Mouse (Mus musculus) embryo, embryonic 10 days (tissue): ENCODE measurements at regions not wholly inside any gene's neighbourhood (a gene's known extent, or its start where the extent isn't known, plus 50 kb on each side); places are given as distances from the start of the nearest gene placed in this dataset.
A peak's percentile ranks its signal among the peaks of the same experiment; 100 is the strongest.

Experiments used
- DNase-seq: peaks from one replicate; pipeline ENCODE4 v3.0.0-alpha.2; 2015; ENCODE audit warnings: low spot score

GRCm38 (mm10) chr6:82860485-82860884, 79.1 kb downstream of the Sema4f start:
- DNase-seq = no peak

DNA sequence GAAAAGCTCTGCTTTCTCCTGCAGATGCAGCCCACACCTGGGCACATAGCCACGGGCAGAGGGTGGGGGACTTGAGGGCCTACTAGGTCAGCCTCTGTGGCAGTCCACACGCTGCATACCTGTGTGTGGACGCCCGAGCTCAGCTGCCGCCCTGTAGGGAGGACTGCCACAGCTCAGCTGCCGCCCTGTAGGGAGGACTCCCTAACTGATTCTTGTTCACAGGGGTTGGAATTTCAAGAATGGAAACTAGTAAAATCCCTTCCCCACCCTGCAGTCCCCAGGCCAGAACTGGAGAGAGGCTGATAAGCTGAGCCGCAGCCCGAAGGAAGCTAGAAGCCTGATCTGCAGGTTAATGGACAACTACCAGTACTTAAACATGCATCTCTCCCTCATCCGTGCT, 82.0 kb upstream of the Hk2 start:
- DNase-seq = no peak

GRCm38 (mm10) chr6:82855401-82855800, 81.1 kb upstream of the Hk2 start:
- no peak for DNase-seq

- DNase-seq = no peak
These were observed 80.5 kb upstream of the Hk2 start for GRCm38 (mm10) chr6:82854780-82855179.

- DNase-seq = no peak
These were observed 80.1 kb upstream of the Hk2 start for GRCm38 (mm10) chr6:82854338-82854737.

DNA sequence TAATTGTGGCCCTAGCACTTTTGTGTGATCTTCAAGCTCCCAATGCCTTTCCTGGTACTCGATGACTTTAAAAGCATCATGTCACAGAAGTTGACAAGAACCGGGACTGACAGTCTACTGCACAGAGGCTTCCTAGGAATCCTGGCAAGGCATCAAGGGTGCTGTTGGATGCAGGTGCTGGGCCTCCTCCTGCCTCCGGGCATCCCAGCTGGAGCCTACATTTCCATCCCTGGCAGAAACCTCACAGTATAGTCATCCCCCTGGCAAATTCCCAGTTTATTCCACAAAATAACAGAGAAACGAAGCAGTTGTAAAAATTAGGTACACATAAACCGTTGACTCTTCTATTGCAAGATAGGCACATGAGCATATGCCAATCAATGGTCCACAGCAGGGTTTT, 78.8 kb upstream of the Hk2 start:
- no peak for DNase-seq

DNA sequence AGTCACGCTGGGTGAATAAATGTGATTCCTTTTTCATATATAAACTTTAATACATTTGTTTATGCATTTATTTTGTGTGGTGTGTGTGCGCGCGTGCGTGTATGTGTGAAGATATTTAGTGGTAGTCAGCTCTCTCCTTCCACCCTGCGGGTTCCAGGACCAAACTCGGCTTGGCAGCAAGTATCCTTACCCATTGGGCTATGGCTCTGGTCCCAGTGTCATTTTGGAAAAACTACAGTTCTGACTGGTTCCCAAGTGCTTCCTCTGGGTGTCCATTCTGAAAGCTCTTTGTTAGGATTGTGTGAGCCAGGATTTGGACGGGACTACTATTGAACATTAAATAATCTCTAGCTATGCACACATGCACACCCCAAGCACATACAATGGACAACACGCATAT, 76.3 kb upstream of the Hk2 start:
- no peak for DNase-seq

DNA sequence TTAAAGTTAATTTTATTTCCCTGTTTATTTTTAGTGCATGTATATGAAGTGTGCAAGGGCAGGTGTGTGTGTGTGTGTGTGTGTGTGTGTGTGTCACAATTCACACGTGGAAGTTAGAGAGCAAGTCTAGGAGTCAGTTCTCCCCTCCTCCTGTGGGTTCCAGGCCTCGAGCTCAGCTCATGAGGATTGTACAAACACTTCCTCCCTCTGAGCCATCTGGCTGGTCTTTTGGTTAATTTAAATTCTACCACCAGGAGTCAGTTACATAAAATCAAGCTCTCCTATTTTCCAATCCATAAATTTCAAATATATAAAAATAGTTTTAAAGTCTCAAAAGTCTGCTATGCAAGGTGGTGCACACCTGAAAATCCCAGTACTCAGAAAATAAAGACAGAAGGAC, 73.3 kb upstream of the Hk2 start:
- DNase-seq = no peak

DNA sequence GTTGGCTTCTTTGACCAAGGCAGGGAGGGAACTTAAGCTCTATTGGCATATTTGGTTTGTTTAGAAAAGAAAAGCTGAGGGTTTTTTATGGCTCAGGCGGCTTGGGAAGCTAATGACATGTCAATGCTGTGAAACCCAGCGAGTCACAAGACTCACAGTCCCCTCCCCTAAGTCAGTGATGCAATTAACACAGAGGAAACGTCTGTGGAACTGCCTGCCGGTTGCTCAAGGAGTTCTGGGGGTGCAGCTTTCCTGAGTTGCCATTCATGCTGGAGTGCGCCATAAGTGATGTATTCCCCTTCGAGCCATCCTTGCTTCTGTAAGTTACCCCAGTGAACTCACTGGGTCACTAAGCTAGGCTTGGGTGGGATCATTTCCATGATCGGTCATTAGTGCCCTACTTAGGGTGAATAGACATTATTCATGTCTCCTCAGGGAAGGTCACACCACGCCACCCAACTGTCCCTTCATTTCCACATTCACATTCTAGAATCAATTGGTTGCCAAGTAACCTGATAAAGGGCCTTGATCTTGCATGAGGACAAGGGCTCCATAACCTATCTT, 72.4 kb upstream of the Hk2 start:
- no peak for DNase-seq

- peak; percentile 35 for DNase-seq
These were observed 70.2 kb upstream of the Hk2 start for GRCm38 (mm10) chr6:82844432-82844831.

DNA sequence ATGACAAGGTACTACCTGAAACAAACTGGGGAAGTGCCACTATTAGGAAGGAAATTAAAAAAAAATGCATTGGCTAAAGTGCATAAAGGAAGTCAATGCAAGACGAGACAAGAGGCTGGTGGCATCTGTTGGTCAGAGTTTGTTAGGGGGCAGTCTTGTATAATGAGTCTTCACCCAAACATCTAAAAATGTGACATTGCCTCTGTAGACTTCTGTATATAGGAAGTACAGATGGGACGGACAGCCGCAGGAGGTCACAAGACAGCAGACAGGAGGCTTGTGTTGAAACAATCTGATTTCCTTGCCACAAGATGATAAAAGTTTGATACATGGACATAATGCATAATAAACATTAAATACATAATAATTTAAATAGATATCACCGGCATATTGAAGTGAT, 69.6 kb upstream of the Hk2 start:
- no peak for DNase-seq

- DNase-seq = no peak
These were observed 63.0 kb upstream of the Hk2 start for GRCm38 (mm10) chr6:82837246-82837645.

- DNase-seq = no peak
These were observed 61.2 kb upstream of the Hk2 start for GRCm38 (mm10) chr6:82835222-82836064.

DNA sequence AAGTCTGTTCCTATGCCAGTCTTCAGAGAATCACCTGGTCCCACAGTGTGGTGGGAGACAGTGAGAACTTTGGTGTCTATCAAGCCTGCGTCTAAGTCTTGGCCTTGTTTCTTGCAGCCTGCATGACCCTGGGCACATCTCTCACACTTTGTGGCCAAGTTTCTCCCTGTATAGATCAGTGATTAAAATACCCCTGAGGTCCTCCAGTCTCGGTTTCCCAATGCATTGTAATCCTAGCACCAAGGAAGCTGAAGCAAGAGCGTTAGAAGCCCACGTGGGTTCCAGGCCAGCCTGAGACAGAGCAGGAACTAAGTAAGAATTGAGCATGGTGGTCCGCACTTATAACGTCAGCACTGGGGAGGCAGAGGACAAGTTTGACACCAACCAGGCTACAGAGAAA, 59.6 kb upstream of the Hk2 start:
- DNase-seq = no peak

DNA sequence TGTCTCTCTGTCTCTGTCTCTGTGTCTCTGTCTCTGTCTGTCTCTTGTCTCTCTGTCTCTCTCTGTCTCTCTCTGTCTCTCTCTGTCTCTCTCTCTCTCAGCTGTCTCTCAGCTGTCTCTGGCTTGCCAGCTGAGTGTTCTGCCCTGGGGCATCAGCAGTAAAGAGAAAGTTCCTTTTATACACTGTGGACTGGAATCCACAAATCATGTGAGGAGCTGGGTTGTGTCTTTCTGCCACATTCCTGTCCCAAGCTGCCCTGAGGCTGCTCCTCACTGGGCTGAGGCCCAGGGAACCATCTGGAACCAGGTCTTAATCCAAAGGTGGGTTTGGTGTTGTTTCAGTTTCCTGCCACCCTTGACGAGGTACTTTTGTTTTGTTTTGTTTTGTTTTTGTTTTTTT, 57.0 kb upstream of the Hk2 start:
- no peak for DNase-seq

GRCm38 (mm10) chr6:82824684-82825083, 50.4 kb upstream of the Hk2 start:
- no peak for DNase-seq

- DNase-seq = no peak
These were observed 50.0 kb upstream of the Hk2 start for GRCm38 (mm10) chr6:82824240-82824639.
